Mouse (Mus musculus) neutrophil, adult 59 days (primary cell): ENCODE results near the gene Olfr1044. TPM values are rescaled to one million over a fixed set of nuclear protein-coding genes. Genes with fewer than 3 reads are reported as not detected.

Experiments used
- total RNA-seq, 2 experiments: library from RNA; stranded (reverse); gene quantifications; 1 replicate in 1 of 2; 2 replicates in 1 of 2; pipeline ENCODE4 v1.2.4; 2023

Gene Olfr1044
- total RNA-seq = not detected

DNA sequence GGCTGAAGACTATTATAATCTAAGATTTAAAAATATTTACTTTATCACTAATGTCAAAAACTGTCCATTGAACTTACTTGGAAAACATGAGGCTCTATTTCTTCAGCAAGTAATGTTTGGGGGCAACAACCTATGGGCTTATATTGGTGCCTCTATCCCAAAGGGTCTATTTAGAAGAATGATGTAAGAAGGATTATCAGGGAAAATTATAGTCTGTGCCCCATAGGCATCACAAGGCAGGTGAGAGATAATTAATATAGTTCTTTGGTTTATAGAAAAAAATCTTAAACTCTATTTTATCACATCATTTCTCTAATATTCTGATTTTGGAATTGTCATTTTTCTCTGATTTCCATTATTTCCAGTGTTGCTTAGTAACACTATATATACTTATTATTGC, at the start of gene Olfr1044:
Olfr1044 (minus strand) TSS at position 101 of the 400 bp plus-strand sequence.

GRCm38 (mm10) chr2:86219214-86219613, 41.6 kb upstream of the Olfr1044 start, which contains the start of gene Olfr1046:
Olfr1046 (minus strand) TSS chr2:86219314.

DNA sequence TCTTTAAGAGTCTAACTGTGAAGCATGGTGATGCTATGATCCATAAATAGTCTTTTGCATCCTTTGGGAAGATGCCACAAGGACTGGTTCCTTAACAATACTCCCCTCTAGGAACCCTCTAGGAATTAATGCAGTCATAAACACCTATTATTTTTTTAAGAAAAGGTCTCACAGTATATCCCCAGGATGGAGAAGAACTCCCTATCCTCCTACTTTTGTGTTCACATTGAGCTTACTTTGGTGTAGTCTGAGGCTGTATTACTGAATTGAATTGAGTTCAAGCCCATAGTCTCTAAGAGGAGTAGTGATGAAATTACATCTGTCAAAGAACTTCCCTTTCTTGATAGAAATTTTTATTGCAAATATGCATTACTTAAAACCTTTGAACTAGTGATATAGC, 25.3 kb upstream of the Olfr1044 start, which contains the start of gene Olfr1045:
Olfr1045 (minus strand) TSS at position 101 of the 400 bp plus-strand sequence.

GRCm38 (mm10) chr2:86185583-86185982, 8.0 kb upstream of the Olfr1044 start, which contains the start of gene Olfr52:
Olfr52 (minus strand) TSS chr2:86185683.

GRCm38 (mm10) chr2:86167422-86167821, 10.2 kb downstream of the Olfr1044 start, which contains the start of gene Olfr1043:
Olfr1043 (minus strand) TSS chr2:86167522.

GRCm38 (mm10) chr2:86161738-86162137, 15.9 kb downstream of the Olfr1044 start, which contains the start of gene Olfr1042:
Olfr1042 (minus strand) TSS chr2:86161838.

DNA sequence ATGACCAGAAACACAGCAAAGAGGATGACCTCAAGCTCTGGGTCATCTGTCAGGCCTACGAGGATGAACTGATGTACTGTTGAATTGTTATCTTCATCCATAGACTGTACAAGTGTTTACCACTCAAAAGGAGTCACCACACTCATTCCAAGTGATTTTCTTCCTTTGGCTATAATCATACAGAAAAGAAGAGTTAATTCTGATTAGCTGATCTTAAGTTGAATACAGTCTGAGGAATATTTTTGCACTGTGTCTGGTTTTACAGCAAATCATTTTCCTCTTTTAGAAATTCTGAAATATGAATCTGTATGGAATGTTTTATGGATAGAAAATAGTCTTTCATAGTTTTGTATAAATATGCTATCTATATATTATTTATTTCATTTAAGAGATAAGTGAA, 31.0 kb downstream of the Olfr1044 start, which contains the start of gene Olfr1040:
Olfr1040 (minus strand) TSS at position 101 of the 400 bp plus-strand sequence.

GRCm38 (mm10) chr2:86135828-86136227, 41.8 kb downstream of the Olfr1044 start, which contains the start of gene Olfr1039:
Olfr1039 (minus strand) TSS chr2:86135928.

Other genes with a start within 250 kb of the Olfr1044 start
- not detected for gene Olfr1028, start 227.4 kb downstream of the Olfr1044 start, total RNA-seq
- gene Olfr1029, start 203.9 kb downstream of the Olfr1044 start, total RNA-seq = not detected
- gene Olfr1030, start 198.5 kb downstream of the Olfr1044 start, total RNA-seq = not detected
- not detected for gene Olfr1031, start 187.5 kb downstream of the Olfr1044 start, total RNA-seq
- gene Olfr1032, start 172.3 kb downstream of the Olfr1044 start, total RNA-seq = not detected
- not detected for gene Olfr1033, start 157.2 kb downstream of the Olfr1044 start, total RNA-seq
- not detected for gene Olfr1034, start 132.0 kb downstream of the Olfr1044 start, total RNA-seq
- gene Olfr1036, start 103.8 kb downstream of the Olfr1044 start, total RNA-seq = not detected
- not detected for gene Olfr1037, start 90.4 kb downstream of the Olfr1044 start, total RNA-seq
- not detected for gene Olfr1039, start 41.9 kb downstream of the Olfr1044 start, total RNA-seq
- gene Olfr1040, start 31.1 kb downstream of the Olfr1044 start, total RNA-seq = not detected
- not detected for gene Olfr1042, start 16.0 kb downstream of the Olfr1044 start, total RNA-seq
- gene Olfr1043, start 10.3 kb downstream of the Olfr1044 start, total RNA-seq = not detected
- not detected for gene Olfr52, start 7.9 kb upstream of the Olfr1044 start, total RNA-seq
- not detected for gene Olfr1045, start 25.2 kb upstream of the Olfr1044 start, total RNA-seq
- not detected for gene Olfr1046, start 41.5 kb upstream of the Olfr1044 start, total RNA-seq
- not detected for gene Olfr1047, start 53.6 kb upstream of the Olfr1044 start, total RNA-seq
- not detected for gene Olfr1048, start 62.5 kb upstream of the Olfr1044 start, total RNA-seq
- gene Olfr1049, start 80.5 kb upstream of the Olfr1044 start, total RNA-seq = not detected
- gene Olfr1051, start 101.3 kb upstream of the Olfr1044 start, total RNA-seq = not detected
- gene Olfr1052, start 114.6 kb upstream of the Olfr1044 start, total RNA-seq = not detected
- not detected for gene Olfr1053, start 137.5 kb upstream of the Olfr1044 start, total RNA-seq
- not detected for gene Olfr1054, start 157.6 kb upstream of the Olfr1044 start, total RNA-seq
- not detected for gene Olfr1055, start 172.5 kb upstream of the Olfr1044 start, total RNA-seq
- gene Olfr1056, start 184.6 kb upstream of the Olfr1044 start, total RNA-seq = not detected
- gene Olfr1057, start 200.6 kb upstream of the Olfr1044 start, total RNA-seq = not detected
- gene Olfr1058, start 210.7 kb upstream of the Olfr1044 start, total RNA-seq = not detected
- not detected for gene Olfr1061, start 236.2 kb upstream of the Olfr1044 start, total RNA-seq
- not detected for gene Olfr1062, start 248.9 kb upstream of the Olfr1044 start, total RNA-seq